Mouse (Mus musculus): ENCODE data around the gene Bard1. TPM values are rescaled to one million over a fixed set of nuclear protein-coding genes. Genes with fewer than 3 reads are reported as not detected.

Gene Bard1
- polyA plus RNA-seq, 2 experiments = 2.6 to 7.1 TPM

DNA sequence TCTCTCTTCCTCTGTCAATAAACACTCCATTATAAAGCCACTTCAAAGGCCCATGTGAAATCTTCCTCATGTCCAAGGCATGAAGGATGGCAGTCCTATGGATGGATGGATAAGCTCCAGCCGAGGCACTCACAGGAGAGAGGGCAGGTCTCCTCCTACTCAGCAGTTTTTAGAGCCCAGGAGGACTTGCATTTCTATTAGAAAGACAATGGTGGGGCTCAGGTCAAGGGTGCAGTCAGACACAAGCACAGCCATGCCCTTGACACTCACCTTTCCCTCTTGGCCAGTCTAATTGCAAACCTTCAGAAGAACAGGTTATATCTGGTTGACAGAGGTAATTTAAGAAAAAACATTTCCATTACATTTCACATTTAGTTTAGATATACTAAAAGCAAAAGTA, 67.4 kb downstream of the Bard1 start:
- no peak overlapping the region for H3K4me3 ChIP-seq (ENCODE audit: insufficient read depth in 1 of 2, low read depth in 2 of 2, low read length in 2 of 2)
- no peaks in the 10 kb centered on the region for H3K4me1 ChIP-seq (replicated peaks; ENCODE audit: control insufficient read depth in 2 of 2, insufficient read depth in 2 of 2, low read length in 1 of 2)
- ATAC-seq (ENCODE audit: insufficient read depth) = no peak
- TF ChIP-seq EP300 (IDR thresholded peaks at IDR 0.05; ENCODE audit: low read depth) (no peak), CTCF (IDR thresholded peaks at IDR 0.05; ENCODE audit: low read depth) (no peak)
- H3K9ac ChIP-seq (replicated peaks) = no peak overlapping the region
- no peaks in the 10 kb centered on the region for H3K9me3 ChIP-seq (ENCODE audit: control insufficient read depth, low read length)
- H3K27me3 ChIP-seq (ENCODE audit: control insufficient read depth, insufficient read depth, low read length) = no peaks in the 10 kb centered on the region
- peaks cover 17% of the 10 kb centered on the region for H3K36me3 ChIP-seq (replicated peaks; ENCODE audit: control insufficient read depth, insufficient read depth, low read depth)
- H3K27ac ChIP-seq = no peak overlapping the region
- WGBS (ENCODE audit: insufficient replicate concordance) = 54% methylated on average over 1 of the region's 1 CpGs
- no peak overlapping the region for H3K4me2 ChIP-seq (ENCODE audit: low read depth)
- no peak for DNase-seq (ENCODE audit: low read depth in 3 of 3, low spot score in 3 of 3)

DNA sequence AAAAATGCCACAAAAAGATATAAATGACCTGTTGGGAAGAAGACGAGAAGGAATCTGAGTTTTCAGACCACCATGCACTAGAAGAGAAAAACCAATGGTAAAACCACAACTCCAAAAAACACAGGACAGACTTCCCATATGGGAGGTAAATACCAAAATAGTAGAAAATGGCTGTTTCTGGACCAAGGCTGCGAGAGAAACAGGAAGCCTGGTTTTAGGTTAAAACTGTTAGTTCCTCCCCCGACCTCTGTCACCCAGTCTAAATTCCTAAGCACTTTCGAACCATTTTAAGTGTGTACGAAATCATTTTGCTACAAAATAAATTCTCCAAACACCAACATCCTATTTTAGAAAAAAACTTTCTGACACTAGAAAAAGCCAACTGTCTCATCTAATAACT, 80.2 kb downstream of the Bard1 start:
- WGBS (ENCODE audit: insufficient replicate concordance) = 26% methylated on average over 5 of the region's 5 CpGs
- ATAC-seq (ENCODE audit: insufficient read depth) (no peak), DNase-seq (ENCODE audit: low read depth in 3 of 3, low spot score in 3 of 3) (no peak)
- Histone ChIP-seq H3K36me3 (replicated peaks; ENCODE audit: control insufficient read depth, insufficient read depth, low read depth) (peaks cover 9% of the 10 kb centered on the region), H3K9ac (replicated peaks) (no peak overlapping the region), H3K4me2 (ENCODE audit: low read depth) (no peak overlapping the region), H3K4me1 (replicated peaks; ENCODE audit: control insufficient read depth in 2 of 2, insufficient read depth in 2 of 2, low read length in 1 of 2) (no peaks in the 10 kb centered on the region), H3K4me3 (ENCODE audit: insufficient read depth in 1 of 2, low read depth in 2 of 2, low read length in 2 of 2) (no peak overlapping the region), H3K9me3 (ENCODE audit: control insufficient read depth, low read length) (no peaks in the 10 kb centered on the region), H3K27me3 (ENCODE audit: control insufficient read depth, insufficient read depth, low read length) (no peaks in the 10 kb centered on the region), H3K27ac (no peak overlapping the region)
- TF ChIP-seq CTCF (IDR thresholded peaks at IDR 0.05; ENCODE audit: low read depth) (no peak), EP300 (IDR thresholded peaks at IDR 0.05; ENCODE audit: low read depth) (no peak)

- no peaks in the 10 kb centered on the region for H3K27me3 ChIP-seq (ENCODE audit: control insufficient read depth, insufficient read depth, low read length)
- no peaks in the 10 kb centered on the region for H3K4me1 ChIP-seq (replicated peaks; ENCODE audit: control insufficient read depth in 2 of 2, insufficient read depth in 2 of 2, low read length in 1 of 2)
- no peak for ATAC-seq (ENCODE audit: insufficient read depth)
Observed at GRCm38 (mm10) chr1:71014345-71014744, 88.6 kb downstream of the Bard1 start.

GRCm38 (mm10) chr1:71005998-71006397, 96.9 kb downstream of the Bard1 start:
- DNase-seq (ENCODE audit: low read depth in 3 of 3, low spot score in 3 of 3) = no peak
- H3K4me3 ChIP-seq (ENCODE audit: insufficient read depth in 1 of 2, low read depth in 2 of 2, low read length in 2 of 2) = no peak overlapping the region

More at GRCm38 (mm10) chr1:71014345-71014744, 88.6 kb downstream of the Bard1 start:
- TF ChIP-seq CTCF (IDR thresholded peaks at IDR 0.05; ENCODE audit: low read depth) (no peak), EP300 (IDR thresholded peaks at IDR 0.05; ENCODE audit: low read depth) (no peak)
- H3K27ac ChIP-seq = no peak overlapping the region
- no peak overlapping the region for H3K4me2 ChIP-seq (ENCODE audit: low read depth)
- no peaks in the 10 kb centered on the region for H3K9me3 ChIP-seq (ENCODE audit: control insufficient read depth, low read length)
- no peak overlapping the region for H3K4me3 ChIP-seq (ENCODE audit: insufficient read depth in 1 of 2, low read depth in 2 of 2, low read length in 2 of 2)
- no peaks in the 10 kb centered on the region for H3K36me3 ChIP-seq (replicated peaks; ENCODE audit: control insufficient read depth, insufficient read depth, low read depth)
- DNase-seq (ENCODE audit: low read depth in 3 of 3, low spot score in 3 of 3) = no peak
- H3K9ac ChIP-seq (replicated peaks) = no peak overlapping the region

GRCm38 (mm10) chr1:71004177-71004576, 98.8 kb downstream of the Bard1 start:
- Histone ChIP-seq H3K4me3 (ENCODE audit: insufficient read depth in 1 of 2, low read depth in 2 of 2, low read length in 2 of 2) (no peak overlapping the region), H3K27ac (no peak overlapping the region), H3K4me2 (ENCODE audit: low read depth) (no peak overlapping the region), H3K4me1 (replicated peaks; ENCODE audit: control insufficient read depth in 2 of 2, insufficient read depth in 2 of 2, low read length in 1 of 2) (no peaks in the 10 kb centered on the region), H3K36me3 (replicated peaks; ENCODE audit: control insufficient read depth, insufficient read depth, low read depth) (no peaks in the 10 kb centered on the region), H3K27me3 (ENCODE audit: control insufficient read depth, insufficient read depth, low read length) (no peaks in the 10 kb centered on the region), H3K9me3 (ENCODE audit: control insufficient read depth, low read length) (no peaks in the 10 kb centered on the region), H3K9ac (replicated peaks) (no peak overlapping the region)
- no peak for TF ChIP-seq EP300 (IDR thresholded peaks at IDR 0.05; ENCODE audit: low read depth)
- no peak for TF ChIP-seq CTCF (IDR thresholded peaks at IDR 0.05; ENCODE audit: low read depth)
- ATAC-seq (ENCODE audit: insufficient read depth) = no peak
- DNase-seq (ENCODE audit: low read depth in 3 of 3, low spot score in 3 of 3) = no peak
- WGBS (ENCODE audit: insufficient replicate concordance) = 21% methylated on average over 1 of the region's 1 CpGs

More at GRCm38 (mm10) chr1:71005998-71006397, 96.9 kb downstream of the Bard1 start:
- H3K27ac ChIP-seq = no peak overlapping the region
- H3K4me2 ChIP-seq (ENCODE audit: low read depth) = no peak overlapping the region
- no peak overlapping the region for H3K9ac ChIP-seq (replicated peaks)
- H3K27me3 ChIP-seq (ENCODE audit: control insufficient read depth, insufficient read depth, low read length) = no peaks in the 10 kb centered on the region
- WGBS (ENCODE audit: insufficient replicate concordance) = 43% methylated on average over 6 of the region's 6 CpGs
- H3K9me3 ChIP-seq (ENCODE audit: control insufficient read depth, low read length) = no peaks in the 10 kb centered on the region
- no peak for TF ChIP-seq CTCF (IDR thresholded peaks at IDR 0.05; ENCODE audit: low read depth)
- TF ChIP-seq EP300 (IDR thresholded peaks at IDR 0.05; ENCODE audit: low read depth) = no peak
- no peaks in the 10 kb centered on the region for H3K36me3 ChIP-seq (replicated peaks; ENCODE audit: control insufficient read depth, insufficient read depth, low read depth)
- ATAC-seq (ENCODE audit: insufficient read depth) = no peak
- H3K4me1 ChIP-seq (replicated peaks; ENCODE audit: control insufficient read depth in 2 of 2, insufficient read depth in 2 of 2, low read length in 1 of 2) = no peaks in the 10 kb centered on the region

All from liver, embryonic 14.5 days (tissue).